Comparison of ENCODE assay signal across 18 mouse cellular contexts in the genomic region with DNA sequence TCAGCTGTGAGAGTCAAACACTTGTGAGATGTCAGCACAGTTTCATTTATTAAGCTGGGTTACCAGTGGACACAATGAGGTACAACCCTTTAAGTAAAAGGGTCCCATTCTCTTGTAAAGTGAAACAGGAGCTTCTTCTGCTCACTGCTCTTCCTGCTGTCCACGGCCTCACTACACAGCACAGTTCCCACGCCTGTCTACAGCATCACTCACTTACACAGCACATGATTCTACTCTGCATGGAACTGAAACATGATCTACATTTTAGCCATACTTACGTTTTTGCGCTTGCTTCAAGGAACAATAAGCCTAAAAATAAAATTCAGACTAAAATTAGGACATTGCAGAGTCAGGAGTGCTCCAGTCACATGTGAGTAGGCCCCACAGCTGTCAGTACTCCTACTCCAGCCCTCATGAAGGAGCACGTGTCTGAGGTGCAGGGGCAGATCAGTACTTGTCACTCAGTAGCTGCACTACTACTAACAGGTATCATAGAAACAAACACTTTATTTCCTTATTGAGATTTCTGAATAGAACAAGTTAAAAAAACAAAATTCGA. TPM values are rescaled to one million over a fixed set of nuclear protein-coding genes. Genes with fewer than 3 reads are reported as not detected.
DNase-seq lines count a peak whose midpoint lies in the region; ATAC-seq and TF ChIP-seq lines count a peak whose summit lies in the region.
"Had no signal": no experiment of that assay in that cellular context is flagged by ENCODE, and none has a peak within 500 bp of the region (broad histone marks: within the 10 kb centered on the region; RNA-seq: fewer than 3 reads in every experiment).

No protein-coding gene starts in this region.

- ATAC-seq in heart, embryonic 12.5 days (ENCODE audit: insufficient number of reproducible peaks, low FRiP score) = 0 out of 2 replicates have a peak, but pooled peaks have one; percentile 45
- ATAC-seq in limb, embryonic 13.5 days (ENCODE audit: low FRiP score, low read depth) = peak; percentile 80
- peak; percentile 86 for ATAC-seq in heart, embryonic 16.5 days (replicated peaks; ENCODE audit: extremely low read depth, insufficient read depth, low FRiP score)
- ATAC-seq in stomach, postnatal 0 days (ENCODE audit: low FRiP score, low TSS enrichment) = no peak; the same call in 1 of the 2 replicates
- ATAC-seq: forebrain, embryonic 14.5 days; hindbrain, embryonic 16.5 days; midbrain, embryonic 15.5 days had no signal

- H3K27ac ChIP-seq in heart, embryonic 12.5 days (ENCODE audit: poor library complexity, severe bottlenecking) = peak overlapping the region; percentile 79
- no peak overlapping the region for H3K27ac ChIP-seq in limb, embryonic 13.5 days
- H3K27ac ChIP-seq in limb, embryonic 10.5 days = no peak overlapping the region
- peak overlapping the region; percentile 76 for H3K27ac ChIP-seq in heart, embryonic 16.5 days (ENCODE audit: low read length)
- no peak overlapping the region for H3K27ac ChIP-seq in stomach, postnatal 0 days (replicated peaks)
- H3K27ac ChIP-seq: liver, embryonic 14.5 days; midbrain, embryonic 15.5 days had no signal

- peaks cover 55% of the 10 kb centered on the region for H3K36me3 ChIP-seq in heart, embryonic 12.5 days
- H3K36me3 ChIP-seq in limb, embryonic 13.5 days = peaks cover 68% of the 10 kb centered on the region
- H3K36me3 ChIP-seq in limb, embryonic 10.5 days = peaks cover 99% of the 10 kb centered on the region
- peaks cover 46% of the 10 kb centered on the region for H3K36me3 ChIP-seq in heart, embryonic 16.5 days (ENCODE audit: control insufficient read depth, insufficient read depth)
- H3K36me3 ChIP-seq in stomach, postnatal 0 days (ENCODE audit: control insufficient read depth, insufficient read depth, low read length) = peaks cover 9% of the 10 kb centered on the region

- H3K4me2 ChIP-seq in heart, embryonic 12.5 days = no peak overlapping the region
- H3K4me2 ChIP-seq in limb, embryonic 13.5 days (replicated peaks) = no peak overlapping the region
- no peak overlapping the region for H3K4me2 ChIP-seq in heart, embryonic 16.5 days (ENCODE audit: low read depth, low read length)
- H3K4me2 ChIP-seq in stomach, postnatal 0 days (replicated peaks; ENCODE audit: low read depth) = no peak overlapping the region
- H3K4me2 ChIP-seq: midbrain, embryonic 15.5 days had no signal

- H3K27me3 ChIP-seq in heart, embryonic 12.5 days (replicated peaks) = no peaks in the 10 kb centered on the region
- H3K27me3 ChIP-seq in limb, embryonic 13.5 days = no peaks in the 10 kb centered on the region
- no peaks in the 10 kb centered on the region for H3K27me3 ChIP-seq in limb, embryonic 10.5 days (ENCODE audit: low read depth, poor library complexity, severe bottlenecking)
- no peaks in the 10 kb centered on the region for H3K27me3 ChIP-seq in heart, embryonic 16.5 days (ENCODE audit: control insufficient read depth, insufficient read depth, low read length)
- no peaks in the 10 kb centered on the region for H3K27me3 ChIP-seq in stomach, postnatal 0 days (ENCODE audit: control insufficient read depth, insufficient read depth, low read length)
- H3K27me3 ChIP-seq: midbrain, embryonic 15.5 days had no signal

- no peak overlapping the region for H3K9ac ChIP-seq in heart, embryonic 12.5 days
- H3K9ac ChIP-seq in limb, embryonic 13.5 days = no peak overlapping the region
- no peak overlapping the region for H3K9ac ChIP-seq in heart, embryonic 16.5 days (ENCODE audit: low read length)
- no peak overlapping the region for H3K9ac ChIP-seq in stomach, postnatal 0 days (ENCODE audit: low read length)
- H3K9ac ChIP-seq: liver, embryonic 14.5 days; midbrain, embryonic 15.5 days had no signal

- H3K4me3 ChIP-seq in heart, embryonic 12.5 days = no peak overlapping the region
- H3K4me3 ChIP-seq in limb, embryonic 13.5 days = no peak overlapping the region
- H3K4me3 ChIP-seq in limb, embryonic 10.5 days = no peak overlapping the region
- no peak overlapping the region for H3K4me3 ChIP-seq in heart, embryonic 16.5 days (ENCODE audit: low read length)
- H3K4me3 ChIP-seq in stomach, postnatal 0 days (ENCODE audit: low read depth, low read length) = no peak overlapping the region
- H3K4me3 ChIP-seq: midbrain, embryonic 15.5 days had no signal

- no peaks in the 10 kb centered on the region for H3K9me3 ChIP-seq in heart, embryonic 12.5 days (replicated peaks)
- H3K9me3 ChIP-seq in limb, embryonic 13.5 days = no peaks in the 10 kb centered on the region
- H3K9me3 ChIP-seq in limb, embryonic 10.5 days (replicated peaks) = no peaks in the 10 kb centered on the region
- H3K9me3 ChIP-seq in heart, embryonic 16.5 days (replicated peaks; ENCODE audit: control insufficient read depth, low read length) = no peaks in the 10 kb centered on the region
- H3K9me3 ChIP-seq in stomach, postnatal 0 days (ENCODE audit: control insufficient read depth, low read length) = no peaks in the 10 kb centered on the region
- H3K9me3 ChIP-seq: G1E; midbrain, embryonic 15.5 days had no signal

- WGBS in heart, embryonic 12.5 days = 64% methylated on average over 6 of the region's 6 CpGs
- 79% methylated on average over 6 of the region's 6 CpGs for WGBS in limb, embryonic 13.5 days
- 93% methylated on average over 6 of the region's 6 CpGs for WGBS in limb, embryonic 10.5 days
- 55% methylated on average over 6 of the region's 6 CpGs for WGBS in heart, embryonic 16.5 days
- 81% methylated on average over 6 of the region's 6 CpGs for WGBS in stomach, postnatal 0 days

- no peak for DNase-seq in heart, postnatal 25 days (ENCODE audit: low spot score)
- no peak for DNase-seq in limb, embryonic 10.5 days (ENCODE audit: low spot score)
- no peak for DNase-seq in urinary bladder, postnatal 4 days (ENCODE audit: low spot score in 2 of 2)
- no peak for DNase-seq in stomach, postnatal 0 days (ENCODE audit: low spot score)
- DNase-seq: adrenal gland, postnatal 36 days; cerebellum, adult 9-10 months; kidney, adult 18-20 months; kidney, postnatal 14 days; retina, postnatal 1 day; thymus, adult 2 months had no signal

- no peak for TF ChIP-seq EP300 in stomach, postnatal 0 days (optimal IDR thresholded peaks at IDR 0.05)

- no peak for TF ChIP-seq CTCF in stomach, postnatal 0 days (IDR thresholded peaks at IDR 0.05; ENCODE audit: low read depth)

- peaks cover 10% of the 10 kb centered on the region; the same call in 1 of the 2 replicates for H3K4me1 ChIP-seq in heart, embryonic 12.5 days (replicated peaks)
- H3K4me1 ChIP-seq in limb, embryonic 13.5 days = no peaks in the 10 kb centered on the region
- H3K4me1 ChIP-seq in limb, embryonic 10.5 days = no peaks in the 10 kb centered on the region
- peaks cover 17% of the 10 kb centered on the region; the same call in 1 of the 2 replicates for H3K4me1 ChIP-seq in heart, embryonic 16.5 days (ENCODE audit: control insufficient read depth, insufficient read depth, low read length)
- H3K4me1 ChIP-seq in stomach, postnatal 0 days (replicated peaks; ENCODE audit: control insufficient read depth, insufficient read depth) = no peaks in the 10 kb centered on the region
- H3K4me1 ChIP-seq: midbrain, embryonic 15.5 days had no signal

- intact Hi-C loops in heart, postnatal 25 days (cut with DNase I) = no loop called here

RNA-seq across cellular contexts. Expression of gene Rab14, which starts 17.7 kb away (rescaled TPM):
- 255 and 280 TPM in 2 replicates for polyA plus RNA-seq in heart, embryonic 12.5 days (2016; fragmentation: Nextera tagmentation; extraction: Ambion mirVana)
- total RNA-seq in heart, postnatal 25 days (2021) = 100 to 1,000 TPM; 117 to 136 TPM
- 353 and 356 TPM in 2 replicates for polyA plus RNA-seq in limb, embryonic 13.5 days (2015; fragmentation: Nextera tagmentation; extraction: Ambion mirVana)
- polyA plus RNA-seq in limb, embryonic 10.5 days (2016; fragmentation: Nextera tagmentation; extraction: Ambion mirVana) = 206 and 229 TPM in 2 replicates
- 256 and 284 TPM in 2 replicates for polyA plus RNA-seq in heart, embryonic 16.5 days (2015; fragmentation: Nextera tagmentation; extraction: Ambion mirVana)
- polyA plus RNA-seq in stomach, postnatal 0 days (2015; fragmentation: Nextera tagmentation; extraction: Ambion mirVana) = 325 and 350 TPM in 2 replicates

Comparison
In these comparisons a context has a peak if more than half of its experiments do, and no peak if none do; other contexts are left out.
1. H3K27ac ChIP-seq: peak in heart, embryonic 12.5 days (single experiment) and heart, embryonic 16.5 days (single experiment); none in limb, embryonic 13.5 days (single experiment), limb, embryonic 10.5 days (single experiment) and stomach, postnatal 0 days (single experiment).